Mouse (Mus musculus) stomach, postnatal 0 days (tissue): ENCODE results near the gene Sctr.

Experiments
- CTCF ChIP-seq: IDR thresholded peaks from 2 replicates; pipeline ENCODE4 v1.5.1; 2016; ENCODE audit warnings: antibody characterized with exemption, low read depth, mild to moderate bottlenecking, moderate library complexity
- EP300 ChIP-seq: optimal IDR thresholded peaks from 2 replicates; pipeline ENCODE3; 2016; ENCODE audit warnings: antibody characterized with exemption

- TF ChIP-seq EP300 (no peak), CTCF (no peak)
Observed at GRCm38 (mm10) chr1:120054997-120055396, 48.3 kb downstream of the Sctr start.
